Mouse (Mus musculus) kidney, adult 18-20 months (tissue): Measurements from ENCODE around the gene Mtrf1l.
A peak's percentile ranks its signal among the peaks of the same experiment; 100 is the strongest.

Source experiments
- DNase-seq: peaks from one replicate; pipeline ENCODE4 v3.0.0; 2021

Mtrf1l gene

DNA sequence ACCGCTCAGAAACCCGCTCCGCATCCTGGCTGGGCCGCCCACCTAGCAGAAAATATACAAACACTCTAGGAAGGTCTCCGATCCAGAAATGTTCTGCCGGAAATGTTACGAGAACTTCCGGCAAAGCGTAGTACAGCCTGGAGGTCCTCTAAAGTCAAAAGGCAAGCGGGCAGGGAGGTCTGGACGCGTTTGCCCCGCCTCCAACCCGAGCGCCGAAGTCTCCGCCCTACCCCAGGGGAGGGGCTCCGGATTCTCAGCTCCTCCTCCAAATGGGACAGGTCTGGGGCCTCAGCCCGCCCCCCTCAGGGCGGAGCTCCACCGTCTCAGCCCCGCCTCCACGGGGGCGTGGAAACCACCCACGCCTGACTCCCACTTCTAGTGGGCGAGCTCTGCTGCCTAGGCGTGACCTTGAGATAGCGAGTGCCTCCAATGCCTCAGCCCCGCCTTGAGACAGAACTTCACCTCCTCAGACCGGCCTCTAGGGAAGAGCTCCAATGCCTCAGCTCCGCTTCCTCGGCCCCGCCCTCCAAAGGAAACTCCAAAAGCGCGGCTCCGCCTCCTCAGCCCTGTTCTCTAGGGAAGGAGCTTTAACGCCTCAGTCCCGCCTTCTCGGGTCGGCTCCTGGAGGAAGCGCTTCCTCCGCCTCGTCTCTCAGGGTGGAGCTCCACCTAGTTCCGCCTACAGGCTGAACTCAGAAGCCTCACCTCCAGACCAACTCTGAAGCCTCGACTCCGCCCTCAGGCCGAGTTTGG lies at the start of gene Mtrf1l:
Gene Mtrf1l, minus strand, starts transcription at position 171 of the 752 bp plus-strand sequence.
- DNase-seq = peak; percentile 98

DNA sequence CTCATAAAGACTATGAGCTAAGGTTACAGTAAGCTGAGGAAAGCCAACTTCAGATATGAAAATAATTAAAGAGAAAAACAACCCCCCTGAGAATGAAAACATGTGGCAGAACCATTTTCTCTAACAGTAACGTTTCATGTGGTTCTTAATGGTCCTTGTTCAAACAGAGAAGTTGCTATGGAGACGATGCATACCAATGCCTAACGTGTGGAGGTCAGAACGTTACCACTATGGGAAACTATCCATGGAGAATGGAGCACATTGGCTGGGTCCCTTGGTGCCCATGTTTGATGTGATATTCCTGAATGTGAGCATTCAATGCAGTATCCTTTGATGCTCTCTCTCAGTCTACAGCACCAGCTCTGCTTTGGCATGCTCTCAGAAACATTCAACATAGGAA lies 47.4 kb upstream of the Mtrf1l start:
- DNase-seq = no peak

DNA sequence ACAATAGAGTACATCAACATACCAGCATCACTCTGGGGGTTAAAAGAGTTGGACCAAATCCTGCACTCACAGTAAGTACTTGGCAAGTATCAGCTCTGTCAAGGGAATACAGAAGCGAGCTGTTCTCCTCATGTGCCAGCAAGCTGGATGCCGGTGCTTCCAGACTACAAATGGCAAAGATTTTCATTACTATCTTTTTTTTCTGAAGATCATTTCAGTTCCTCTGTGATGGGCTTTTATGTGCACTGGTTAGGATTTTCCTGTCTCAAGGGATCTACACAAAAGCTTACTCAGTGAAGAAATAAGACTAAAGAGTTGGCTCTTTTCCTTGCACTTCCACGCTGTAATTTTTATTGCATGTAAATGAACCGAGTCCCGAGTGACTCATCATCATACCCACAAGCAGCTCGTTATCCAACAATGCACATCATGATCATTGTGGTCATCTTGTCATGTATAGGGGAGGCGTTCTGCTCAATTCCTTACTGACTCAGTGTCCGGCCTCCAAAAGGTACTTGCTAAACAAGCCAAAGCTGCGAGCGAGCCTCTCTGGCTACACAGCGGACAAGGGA lies 44.4 kb upstream of the Mtrf1l start:
- no peak for DNase-seq

DNA sequence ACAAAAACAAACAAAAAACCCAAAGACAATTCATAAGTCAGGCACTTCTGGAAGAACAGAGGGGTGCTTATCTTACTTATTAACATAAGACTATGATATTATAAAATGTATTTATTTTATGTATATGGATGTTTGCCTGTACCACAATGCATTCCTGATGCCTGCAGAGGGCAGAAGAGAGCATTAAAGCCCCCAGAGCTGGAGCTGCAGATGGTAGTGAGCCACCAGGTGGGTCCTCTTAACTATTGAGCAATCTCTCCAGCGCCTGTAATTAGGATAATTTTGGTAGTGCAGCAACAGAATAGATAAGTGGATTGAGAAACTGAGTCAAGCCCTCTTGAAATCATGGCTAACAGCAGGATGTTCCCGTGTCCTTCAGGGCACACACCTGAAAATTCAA lies 42.3 kb upstream of the Mtrf1l start:
- DNase-seq = no peak

DNA sequence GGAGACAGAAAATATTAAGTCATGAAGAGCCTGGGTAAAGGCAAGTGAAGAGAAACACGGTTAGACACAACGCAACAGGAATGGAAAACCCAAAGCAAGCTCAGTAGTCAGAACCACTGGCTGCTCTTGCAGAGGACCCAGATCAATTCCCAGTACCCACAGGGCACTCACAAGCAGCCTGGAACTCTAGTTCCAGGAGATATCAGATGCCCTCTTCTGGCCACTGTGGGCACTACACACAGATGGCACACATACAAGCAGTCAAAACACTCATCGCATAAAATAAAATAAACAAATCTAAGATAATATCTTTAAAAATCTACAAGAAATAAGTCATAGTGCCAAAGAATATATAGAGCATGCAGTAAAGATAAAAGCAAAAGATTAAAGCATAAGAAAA lies 39.0 kb upstream of the Mtrf1l start:
- no peak for DNase-seq

DNA sequence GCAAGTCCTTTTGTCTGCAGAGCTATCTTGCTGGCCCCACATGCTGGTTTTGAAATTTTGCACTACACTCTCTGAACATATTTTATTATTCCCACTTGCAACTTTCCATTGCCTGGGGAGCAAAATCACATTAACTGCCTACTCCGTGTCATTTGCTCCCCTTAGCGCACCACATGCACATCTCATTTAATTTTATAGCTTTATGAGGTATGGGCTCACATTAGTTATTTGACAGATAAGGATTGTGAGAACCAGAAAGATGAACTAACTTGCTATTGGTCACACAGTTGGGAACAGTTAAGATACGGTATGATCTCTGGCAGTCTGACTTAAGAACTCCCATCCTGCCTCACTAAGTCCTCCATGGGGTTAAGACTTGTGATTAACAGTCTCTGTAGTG lies 37.1 kb upstream of the Mtrf1l start:
- no peak for DNase-seq

DNA sequence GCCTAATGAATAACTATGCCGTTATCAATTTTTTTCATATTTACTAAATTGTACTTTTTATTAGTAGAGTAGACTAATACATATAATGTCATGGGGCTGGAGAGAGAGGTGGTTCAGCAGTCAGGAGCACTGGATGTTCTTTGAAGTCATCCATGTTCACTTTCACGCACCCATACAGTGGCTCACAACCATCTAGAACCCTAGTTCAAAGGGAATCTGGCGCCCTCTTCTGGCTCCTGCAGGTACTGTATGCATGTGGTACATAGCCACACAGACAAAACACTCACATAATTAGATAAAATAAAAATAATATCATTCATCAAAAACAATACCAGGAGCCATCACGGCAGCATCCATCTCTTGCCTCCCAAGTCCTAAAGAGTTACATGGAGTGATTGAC lies 36.0 kb upstream of the Mtrf1l start:
- DNase-seq = peak; percentile 4

DNA sequence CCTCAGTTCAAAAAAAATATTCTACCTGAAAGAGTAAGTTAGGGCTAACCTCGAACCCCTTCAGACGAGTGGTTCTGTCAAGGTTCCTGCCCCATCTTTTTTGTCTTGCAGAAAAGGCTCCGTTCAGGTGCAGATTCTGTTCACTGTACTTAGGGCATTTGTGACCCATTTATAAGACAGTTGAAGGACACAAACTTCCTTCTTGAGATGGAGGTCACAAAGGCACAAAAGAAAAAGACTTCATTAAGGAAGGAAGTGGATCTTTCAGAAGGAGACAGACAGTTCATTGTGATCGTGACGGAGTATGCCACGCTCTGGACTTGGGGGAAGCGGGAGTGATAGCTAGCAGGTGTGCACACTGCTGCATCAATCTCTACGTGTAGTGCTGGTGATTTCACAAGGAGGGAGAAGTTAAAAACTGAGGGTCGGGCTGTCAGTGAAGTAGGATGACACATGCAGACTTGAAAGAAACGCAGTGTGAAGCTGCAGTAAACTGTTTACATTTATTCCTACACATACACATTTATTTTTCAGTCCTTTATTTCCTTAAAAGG lies 34.4 kb upstream of the Mtrf1l start:
- DNase-seq = no peak

DNA sequence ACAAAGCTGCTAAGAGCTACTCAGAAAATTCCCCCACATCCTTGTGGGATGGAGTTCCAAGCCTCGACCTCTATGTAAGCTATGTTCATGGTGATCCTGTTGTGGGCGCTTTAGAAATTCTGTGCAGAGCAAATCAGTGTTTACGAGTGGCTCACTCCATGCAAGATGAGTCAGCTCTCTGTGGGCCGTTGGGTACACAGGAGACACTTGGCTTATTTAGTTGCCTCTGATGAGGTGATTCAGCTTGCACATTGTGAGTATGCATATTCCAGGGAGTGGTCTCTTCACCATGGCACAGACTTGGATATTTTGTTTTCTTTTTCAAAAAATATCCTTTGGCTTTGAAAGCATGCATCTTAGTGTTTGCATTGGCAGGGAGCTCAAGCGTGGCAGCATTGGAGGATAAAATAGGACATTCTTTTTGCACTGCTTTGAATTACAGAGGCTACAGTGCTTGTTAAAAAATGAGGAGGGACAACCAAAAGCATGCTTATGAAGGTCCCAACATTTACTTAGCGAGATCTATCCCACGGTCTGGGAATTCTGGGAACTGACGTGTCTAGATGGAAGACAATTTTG lies 29.7 kb upstream of the Mtrf1l start:
- DNase-seq = no peak

DNA sequence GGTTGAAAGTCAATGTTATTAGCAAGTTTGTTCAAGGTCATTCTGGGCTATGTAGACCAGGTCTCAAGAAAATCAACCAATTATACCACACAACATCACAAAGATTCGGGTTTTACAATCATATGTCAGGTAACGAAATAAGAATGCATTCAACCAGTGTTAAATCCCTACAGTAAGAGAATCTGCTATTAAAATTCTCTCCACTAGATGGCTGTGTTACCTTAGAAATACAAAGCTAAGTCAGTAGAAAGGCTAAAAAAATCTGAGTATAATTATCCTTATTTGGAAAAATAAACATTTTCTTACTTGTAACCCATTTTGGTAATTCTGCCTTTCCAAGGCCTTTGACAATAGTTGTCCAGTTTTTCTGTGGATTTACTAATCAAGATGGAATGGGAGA lies 23.2 kb upstream of the Mtrf1l start:
- no peak for DNase-seq

DNA sequence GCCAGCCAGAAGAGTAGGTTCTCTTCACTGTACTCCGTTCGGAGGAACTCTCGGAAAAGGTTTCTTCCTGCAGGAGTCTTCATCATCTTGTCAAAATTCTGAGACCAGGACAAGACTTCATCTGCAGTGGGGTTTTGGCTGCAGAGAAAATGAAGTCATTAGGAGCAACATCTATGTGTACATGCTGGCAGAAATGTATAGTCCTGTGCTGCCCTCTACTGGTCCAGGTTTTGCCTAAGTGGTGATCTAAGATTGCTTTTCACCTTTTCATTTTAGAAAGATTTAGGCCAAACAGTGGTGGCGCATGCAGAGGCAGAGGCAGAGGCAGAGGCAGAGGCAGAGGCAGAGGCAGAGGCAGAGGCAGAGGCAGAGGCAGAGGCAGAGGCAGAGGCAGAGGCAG lies 17.7 kb upstream of the Mtrf1l start:
- peak; percentile 57 for DNase-seq

DNA sequence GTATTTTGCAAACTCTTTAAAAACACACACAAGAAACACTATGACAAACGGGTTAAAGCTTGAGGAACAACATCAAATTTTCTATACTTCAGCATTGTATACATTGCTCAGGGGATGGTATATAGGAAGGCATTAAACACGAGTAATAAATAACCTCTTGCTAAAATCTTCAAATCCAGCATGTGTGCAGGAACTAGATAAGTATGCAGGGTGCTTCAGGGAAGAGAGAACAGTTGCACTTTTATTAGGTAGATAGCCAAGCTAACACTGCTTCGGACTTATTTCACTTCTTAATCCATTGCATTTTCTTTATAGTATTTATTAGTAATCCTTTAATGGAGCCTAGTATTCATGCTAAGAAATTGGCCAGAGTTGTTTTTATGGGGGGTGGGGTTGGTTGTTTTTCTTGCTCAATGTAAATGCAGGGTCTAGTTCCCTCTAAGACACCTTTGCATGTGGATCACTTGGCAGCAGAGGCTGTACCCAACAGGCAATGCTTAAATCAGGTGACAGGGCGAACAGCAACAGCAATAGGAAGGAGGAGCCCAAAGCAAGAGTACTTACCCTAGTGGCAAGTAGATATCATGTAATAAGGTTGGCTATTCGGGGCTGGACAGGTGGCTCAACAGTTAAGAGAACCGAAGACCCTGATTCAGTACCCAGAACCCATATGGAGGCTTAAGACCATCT lies 2.8 kb upstream of the Mtrf1l start:
- DNase-seq = no peak

DNA sequence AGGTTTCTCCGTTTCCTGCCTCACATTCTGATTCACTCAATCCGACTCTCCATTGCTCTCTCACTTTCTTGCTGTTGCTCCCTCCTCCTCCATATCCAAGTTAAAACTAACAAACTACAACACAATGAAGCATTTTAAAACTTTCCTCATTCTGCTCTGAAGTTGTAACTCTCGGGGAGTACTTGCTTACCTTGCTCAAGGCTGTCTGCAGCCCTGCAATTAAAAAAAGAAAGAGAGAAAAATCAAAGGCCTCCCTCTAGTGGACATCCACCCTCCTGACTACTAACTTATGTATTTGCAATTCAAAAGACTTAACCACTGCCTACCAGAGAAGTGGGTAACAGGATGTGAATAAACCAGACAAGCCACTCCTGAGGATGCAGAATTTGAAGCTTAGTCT lies 1.1 kb upstream of the Mtrf1l start:
- no peak for DNase-seq

DNA sequence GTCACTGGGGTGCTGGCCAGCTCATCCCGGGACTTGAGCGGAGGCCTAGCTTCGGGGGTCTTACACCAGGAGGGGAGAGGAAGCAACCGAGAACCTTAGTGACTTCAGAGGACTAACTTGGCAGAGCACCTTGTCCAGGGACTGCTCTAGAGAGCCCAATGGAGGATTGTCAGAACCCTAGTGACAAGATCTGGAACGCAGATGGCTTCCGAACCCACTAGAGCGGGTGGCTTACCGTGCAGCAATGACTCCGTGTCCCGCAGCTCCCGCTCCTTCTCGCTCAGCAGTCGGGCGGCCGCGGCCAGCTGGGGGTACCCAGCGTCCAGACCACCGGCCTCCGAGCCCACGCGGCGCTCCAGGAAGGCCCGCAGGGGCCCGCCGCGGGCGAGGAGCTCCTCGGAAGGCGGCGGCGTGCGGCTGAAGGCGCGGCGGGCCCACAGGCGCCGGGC lies 395 bp downstream of the Mtrf1l start:
- DNase-seq = no peak

DNA sequence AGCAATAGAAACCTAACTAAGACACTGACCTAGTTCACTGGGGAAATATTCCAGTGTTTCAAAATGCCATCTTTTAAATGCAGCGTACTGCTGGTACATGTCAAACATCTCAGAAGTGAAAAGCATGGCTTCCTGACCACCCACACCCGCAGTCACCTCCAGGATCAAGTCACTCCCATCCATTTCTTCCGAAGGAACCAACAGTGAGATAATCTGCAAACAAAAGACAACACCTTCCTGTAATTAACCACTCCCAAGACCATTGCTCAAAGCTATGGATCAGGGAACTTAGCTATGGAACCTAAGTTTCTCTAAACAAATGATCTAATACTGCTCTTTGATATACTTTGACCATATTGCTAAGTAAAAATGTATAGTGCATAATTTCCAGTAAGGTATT lies 4.9 kb downstream of the Mtrf1l start:
- DNase-seq = no peak

DNA sequence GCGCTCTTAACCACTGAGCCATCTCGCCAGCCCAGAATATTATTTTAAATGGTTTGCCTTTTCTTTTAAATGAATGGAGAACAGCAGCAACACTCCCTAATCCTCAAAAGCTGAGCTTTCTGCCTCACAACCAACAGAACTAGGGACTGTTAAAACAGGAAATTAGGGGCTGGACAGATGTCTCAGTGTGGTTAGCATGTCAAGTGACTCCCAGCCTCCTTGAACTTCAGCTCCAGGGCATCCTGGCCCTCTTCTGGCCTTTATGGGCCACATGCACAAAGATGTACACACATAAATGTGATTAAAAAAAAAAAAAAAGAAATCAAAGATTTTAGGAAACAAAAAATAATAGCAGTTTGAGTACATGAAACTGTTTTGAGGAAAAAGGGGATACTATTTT lies 7.7 kb downstream of the Mtrf1l start:
- no peak for DNase-seq

DNA sequence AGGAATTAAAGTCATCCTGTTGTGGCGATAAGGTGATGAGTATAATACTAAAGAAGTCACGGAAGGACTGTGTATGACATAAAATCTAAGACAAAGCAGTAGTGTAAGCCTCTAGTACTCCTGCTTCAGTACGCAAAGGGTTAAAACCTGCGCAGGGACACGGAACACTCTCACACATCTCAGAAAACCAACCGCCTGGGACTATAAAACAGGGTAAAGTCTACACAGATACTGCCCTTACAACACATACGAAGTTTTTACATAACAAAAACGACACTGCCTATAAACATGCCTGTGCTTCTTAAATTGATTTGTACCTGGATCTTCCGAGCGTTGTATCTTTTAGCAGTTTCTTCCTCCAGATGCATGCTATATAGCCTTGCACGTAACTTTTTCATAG lies 10.0 kb downstream of the Mtrf1l start:
- DNase-seq = no peak

DNA sequence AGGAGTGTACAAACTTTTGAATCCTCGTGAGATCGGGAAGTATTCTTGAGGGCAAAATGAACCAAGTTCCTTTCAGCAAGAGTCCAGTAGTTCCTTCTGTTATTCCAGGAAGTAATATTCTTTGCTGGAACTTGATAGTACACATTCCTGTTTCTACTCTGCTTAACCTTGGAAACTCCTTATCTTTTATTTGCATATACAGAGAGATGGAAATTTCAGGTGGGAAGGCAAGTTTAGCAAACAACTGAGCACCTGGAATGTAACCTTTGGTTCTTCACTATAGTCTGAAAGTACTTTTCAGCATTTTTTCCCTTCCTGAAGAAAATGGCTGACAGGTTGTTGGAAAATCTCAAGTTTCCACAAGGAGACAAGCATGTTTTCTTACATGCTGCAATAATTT lies 16.0 kb downstream of the Mtrf1l start:
- DNase-seq = no peak

DNA sequence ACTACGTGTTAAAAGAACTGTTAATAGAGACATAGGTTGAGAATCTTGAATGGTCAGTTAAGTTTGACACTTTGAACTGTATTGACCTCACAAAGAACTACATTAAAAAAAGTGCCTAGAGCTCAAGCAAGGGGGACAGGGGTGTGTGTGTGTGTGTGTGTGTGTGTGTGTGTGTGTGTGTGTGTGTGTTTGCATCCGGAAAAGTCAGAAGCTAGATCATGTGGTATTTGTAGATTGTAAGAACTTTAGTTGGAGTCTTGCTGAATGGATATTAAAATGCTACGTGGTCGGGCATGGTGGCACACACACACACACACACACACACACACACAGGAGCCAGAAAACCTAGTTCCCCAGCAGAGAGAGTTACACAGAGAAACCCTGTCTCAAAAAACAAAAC lies 16.7 kb downstream of the Mtrf1l start:
- DNase-seq = no peak

DNA sequence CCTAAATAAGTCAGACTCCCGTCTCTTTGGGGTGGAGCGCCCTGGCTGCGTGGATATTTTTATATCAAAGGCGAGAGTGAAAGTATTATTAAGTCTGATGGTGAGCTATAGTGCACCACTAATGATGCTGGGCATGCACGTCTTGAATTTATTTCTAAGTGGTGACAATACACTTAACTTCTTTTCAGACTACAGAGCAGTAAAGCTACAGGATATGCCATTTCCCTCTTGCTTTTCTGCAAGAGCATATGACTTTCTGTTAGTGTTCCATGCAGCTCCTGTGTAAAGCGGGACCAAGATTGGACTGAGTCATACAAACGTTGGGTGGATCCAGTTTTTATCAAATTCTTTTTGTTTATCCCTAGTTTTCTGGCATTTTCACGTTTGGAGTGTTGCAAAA lies 17.3 kb downstream of the Mtrf1l start:
- no peak for DNase-seq

DNA sequence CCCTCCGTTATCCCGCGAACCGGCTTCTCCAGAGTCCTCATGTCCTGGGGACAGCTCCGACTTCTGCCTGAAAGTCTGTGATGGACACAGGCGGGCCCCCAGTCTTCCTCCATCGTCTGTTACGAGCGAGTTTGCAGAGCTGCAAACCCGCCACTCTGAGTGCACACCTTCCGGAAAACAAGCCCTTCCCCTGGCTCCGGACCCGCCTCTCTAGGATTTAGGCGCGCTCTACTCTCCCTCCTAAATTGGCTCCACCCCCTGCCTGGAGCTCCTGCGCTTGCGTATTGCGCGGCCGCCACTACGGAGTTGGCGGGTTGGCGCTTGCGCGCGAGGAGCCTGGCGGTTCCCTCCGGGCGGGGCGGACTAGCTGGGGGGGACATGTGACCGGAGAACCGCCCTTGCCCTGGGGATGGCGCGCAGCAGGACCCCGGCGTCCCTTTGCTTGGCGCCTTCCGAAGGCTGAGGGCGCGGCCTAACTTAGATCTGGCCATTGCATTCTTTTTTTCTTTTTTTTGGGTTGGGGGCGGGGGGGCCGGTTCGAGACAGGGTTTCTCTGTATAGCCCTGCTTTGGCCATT lies 17.9 kb downstream of the Mtrf1l start:
- DNase-seq = peak; percentile 94

DNA sequence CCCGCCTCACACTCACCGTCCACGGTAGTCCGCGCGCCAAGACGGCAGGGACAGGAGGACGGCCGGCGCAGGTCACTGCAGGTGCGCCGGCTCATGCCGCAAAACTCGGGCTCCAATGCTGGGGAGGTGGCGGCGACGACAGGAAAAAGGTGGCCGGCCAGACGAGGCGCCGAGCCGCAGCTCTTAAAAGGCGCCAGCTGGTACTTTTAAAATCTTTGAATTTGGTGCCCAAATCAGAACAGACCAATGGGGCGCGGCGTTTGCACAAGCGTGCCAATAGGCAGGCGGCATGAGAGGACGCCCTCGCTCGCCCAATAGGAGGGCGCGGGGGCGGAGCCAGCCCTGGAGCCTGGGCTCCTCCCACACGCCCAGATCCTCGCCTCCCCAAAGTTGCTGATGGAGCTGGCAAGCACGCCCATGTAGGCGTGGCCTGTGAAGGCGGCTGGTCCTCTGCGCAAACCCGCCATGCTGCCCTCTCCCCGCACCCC lies 18.4 kb downstream of the Mtrf1l start, which contains the start of gene Fbxo5:
Gene Fbxo5, minus strand, starts transcription at position 358 of the 488 bp plus-strand sequence.
- peak; percentile 99 for DNase-seq

DNA sequence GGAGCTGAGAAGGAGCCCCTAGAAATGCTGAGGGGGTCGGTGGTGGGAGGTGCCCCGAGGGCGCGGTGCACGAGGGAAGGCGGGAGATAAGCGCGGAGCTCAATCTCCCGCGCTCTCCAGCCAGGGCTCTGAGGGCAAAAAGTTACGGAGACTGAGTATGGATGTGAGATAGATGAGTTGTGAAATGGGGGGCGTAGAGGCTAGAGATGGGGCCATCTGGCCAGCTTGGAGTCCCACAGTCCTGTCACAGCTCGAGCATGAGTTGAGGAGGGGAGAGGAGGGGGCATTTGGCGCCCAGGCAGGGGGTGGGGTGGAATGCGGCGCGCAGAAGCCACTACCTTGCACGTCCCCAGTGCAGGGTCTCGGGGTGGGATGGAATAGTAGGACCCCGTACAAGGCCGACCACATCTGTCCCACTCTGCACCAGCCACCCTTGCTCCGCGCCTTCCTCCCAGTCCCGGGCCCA lies 19.0 kb downstream of the Mtrf1l start:
- no peak for DNase-seq
